Mouse (Mus musculus) adrenal gland, postnatal 4 days (tissue): ENCODE results near the gene Tnfrsf25. TPM values are rescaled to one million over a fixed set of nuclear protein-coding genes. Genes with fewer than 3 reads are reported as not detected.

Experiments
- DNase-seq, 2 experiments: peaks; one replicate each; pipeline ENCODE4 v3.0.0; 2021 to 2022; ENCODE audit warnings: low spot score in 2 of 2, mixed read lengths in 2 of 2
- total RNA-seq, 2 experiments: library from RNA; stranded (reverse); gene quantifications; 2 replicates each; pipeline ENCODE4 v1.2.3; 2021

The Tnfrsf25 gene
- total RNA-seq, 2 experiments from 2014 or later = 1.2 to 1.4 TPM

DNA sequence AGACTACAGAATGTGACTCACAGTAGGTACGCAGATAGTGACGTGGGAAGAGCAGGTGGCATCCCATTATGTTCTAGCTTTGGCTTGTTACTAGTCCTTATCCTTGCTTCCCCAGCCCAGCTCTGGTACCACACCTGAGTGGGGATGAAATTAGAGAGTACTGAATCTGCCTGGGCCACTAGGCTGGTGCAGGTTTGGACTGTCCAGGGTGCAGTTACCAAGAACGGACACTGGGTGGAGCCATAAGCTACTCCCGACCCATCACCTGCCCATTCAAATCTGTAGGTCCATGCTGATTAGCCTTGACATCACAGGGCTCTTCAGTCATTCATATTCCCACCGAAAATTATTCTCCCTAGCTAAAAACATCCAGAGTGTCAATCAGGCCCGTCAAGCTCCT is 24.7 kb downstream of the Tnfrsf25 start:
- no peak for DNase-seq

DNA sequence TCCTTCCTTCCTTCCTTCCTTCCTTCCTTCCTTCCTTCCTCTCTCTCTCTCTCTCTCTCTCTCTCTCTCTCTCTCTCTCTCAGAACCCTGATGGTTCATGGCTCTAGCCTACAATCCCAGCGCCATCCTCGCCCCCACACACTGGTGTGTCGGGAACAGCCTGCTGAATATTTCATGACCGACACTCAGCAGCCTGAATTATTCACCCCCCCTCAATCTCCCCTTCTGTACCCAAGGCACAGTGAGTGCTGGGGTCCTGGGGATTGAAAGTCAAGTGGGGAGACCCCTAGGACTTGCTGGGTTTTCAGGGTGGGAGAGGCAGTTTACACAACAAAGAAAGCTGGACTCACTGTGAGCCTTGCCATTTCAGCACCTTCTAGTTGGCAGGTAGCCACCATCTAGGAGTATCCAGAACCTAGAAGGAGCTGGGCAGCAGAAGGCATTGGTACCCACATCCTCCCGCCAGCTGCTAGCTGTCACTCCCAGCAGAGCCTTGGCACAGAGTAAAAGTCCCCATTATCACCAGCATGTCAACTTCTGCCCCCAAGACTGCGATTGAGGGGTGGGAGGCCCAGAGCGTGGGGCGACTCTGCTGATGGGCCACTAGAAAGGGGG is 25.9 kb downstream of the Tnfrsf25 start:
- DNase-seq = no peak

DNA sequence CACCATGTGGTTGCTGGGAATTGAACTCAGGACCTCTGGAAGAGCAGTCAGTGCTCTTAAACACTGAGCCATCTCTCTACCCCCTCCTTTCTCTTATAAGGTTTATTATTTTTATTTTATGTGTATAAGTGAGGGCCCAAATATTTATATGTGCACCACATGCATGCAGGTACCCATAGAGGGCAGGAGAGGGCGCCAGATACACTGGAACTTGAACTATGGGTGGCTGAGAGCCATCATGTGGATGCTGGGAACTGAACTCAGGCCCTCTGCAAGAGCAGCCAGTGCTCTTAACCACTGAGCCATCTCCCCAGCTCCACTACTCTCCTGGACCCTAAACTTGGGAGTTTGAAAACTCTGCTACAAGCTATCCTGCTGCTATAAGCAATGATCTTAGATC is 27.9 kb downstream of the Tnfrsf25 start:
- no peak for DNase-seq

DNA sequence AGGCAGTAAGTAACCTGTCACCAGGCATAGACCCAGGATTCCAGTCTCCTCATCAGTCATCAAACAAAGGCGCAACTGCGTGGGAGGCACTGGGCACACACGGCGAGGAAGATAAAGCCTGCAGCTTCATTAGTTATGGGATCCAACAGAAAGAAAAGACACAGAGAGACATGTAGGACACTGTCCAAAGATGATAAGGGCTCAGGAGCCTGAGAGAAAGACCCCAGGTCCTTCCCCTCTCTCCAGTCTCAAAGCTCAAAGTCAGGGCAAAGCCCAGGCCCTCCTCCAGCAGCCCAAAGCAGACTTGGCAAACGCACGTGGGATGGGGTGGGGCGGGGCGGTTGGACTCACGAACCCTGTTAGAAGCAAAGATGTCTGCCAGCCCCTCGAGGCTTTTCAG is 29.7 kb downstream of the Tnfrsf25 start:
- no peak for DNase-seq

DNA sequence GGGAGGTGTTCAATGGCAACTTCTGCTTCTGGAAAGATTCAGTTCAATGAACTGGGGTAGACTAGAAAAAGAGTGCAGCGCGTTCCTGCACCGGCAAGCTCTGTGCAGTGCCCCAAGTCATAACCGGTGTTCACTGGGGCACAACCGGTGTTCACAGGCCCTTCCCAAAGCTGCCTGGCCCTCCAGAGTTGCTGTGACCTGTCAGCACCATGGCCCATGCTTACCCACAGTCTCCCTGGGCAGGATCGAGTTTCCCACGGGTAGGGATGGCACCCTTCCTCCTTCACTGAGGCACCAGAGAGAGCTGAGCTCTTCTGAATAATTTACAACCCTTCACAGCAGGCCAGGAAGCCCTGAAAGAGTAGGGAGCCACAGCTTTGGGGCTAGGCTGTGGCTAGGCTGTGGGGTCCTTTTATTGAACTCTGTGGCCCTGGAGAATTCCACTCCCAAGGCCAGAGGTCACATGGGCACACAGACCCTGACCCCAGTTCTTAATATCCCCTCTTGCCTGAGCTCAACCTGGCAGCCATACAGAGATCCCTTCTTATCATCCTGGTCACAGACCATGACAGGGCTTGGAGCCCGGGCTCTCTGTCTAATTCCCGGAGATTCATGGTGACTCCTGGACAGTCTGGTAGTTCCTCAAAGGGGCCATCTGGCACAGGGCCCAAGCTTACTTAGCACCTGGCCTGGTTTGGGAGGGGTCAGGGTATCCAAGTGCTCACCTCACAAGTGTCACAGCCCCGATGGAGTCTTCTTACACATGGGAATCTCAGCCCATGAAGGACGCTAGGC is 30.5 kb downstream of the Tnfrsf25 start:
- no peak for DNase-seq

DNA sequence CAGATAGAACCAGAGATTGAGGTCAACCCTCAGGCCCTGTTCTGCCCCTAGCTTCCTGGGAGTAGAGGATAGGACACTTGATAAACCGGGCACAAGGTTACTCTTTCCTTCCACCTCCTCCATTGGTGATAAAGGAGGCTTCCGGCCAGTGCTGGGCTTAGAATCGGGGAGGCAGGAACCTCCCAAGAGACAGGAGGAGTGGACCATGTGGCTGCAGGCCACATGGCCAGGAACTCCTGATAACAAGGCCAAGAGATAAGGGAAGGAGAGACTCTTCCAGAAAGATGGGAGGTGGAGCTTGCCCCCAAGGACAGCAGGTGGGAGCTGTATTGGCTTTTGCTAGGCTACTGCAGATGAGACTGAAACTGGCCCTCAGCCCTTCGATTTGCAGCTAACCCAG is 34.8 kb downstream of the Tnfrsf25 start:
- no peak for DNase-seq

DNA sequence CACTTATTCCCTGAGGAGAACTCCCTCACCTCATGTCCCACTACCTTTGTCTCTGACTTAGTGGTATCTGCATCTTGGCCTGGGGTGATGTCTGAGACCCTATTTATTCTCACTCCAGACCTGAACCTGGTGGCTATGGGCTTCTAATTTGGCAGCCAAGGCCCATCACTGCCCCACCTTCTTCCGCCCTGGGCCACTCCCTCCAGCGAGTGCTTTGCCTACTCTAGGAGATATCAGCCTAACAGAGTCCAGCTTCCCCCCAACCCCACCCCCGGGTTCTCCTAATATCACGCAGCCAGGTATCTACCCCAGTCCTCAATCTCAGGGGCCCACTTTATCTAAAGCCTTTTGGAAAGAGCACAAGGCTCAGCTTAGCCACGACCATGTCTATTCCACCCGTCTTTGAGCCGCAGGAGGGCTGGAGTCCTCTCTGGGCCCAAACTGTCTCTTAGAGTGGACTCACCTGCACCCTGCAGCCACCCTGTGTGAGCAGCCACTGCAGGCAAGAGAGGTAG is 35.8 kb downstream of the Tnfrsf25 start:
- DNase-seq = no peak

DNA sequence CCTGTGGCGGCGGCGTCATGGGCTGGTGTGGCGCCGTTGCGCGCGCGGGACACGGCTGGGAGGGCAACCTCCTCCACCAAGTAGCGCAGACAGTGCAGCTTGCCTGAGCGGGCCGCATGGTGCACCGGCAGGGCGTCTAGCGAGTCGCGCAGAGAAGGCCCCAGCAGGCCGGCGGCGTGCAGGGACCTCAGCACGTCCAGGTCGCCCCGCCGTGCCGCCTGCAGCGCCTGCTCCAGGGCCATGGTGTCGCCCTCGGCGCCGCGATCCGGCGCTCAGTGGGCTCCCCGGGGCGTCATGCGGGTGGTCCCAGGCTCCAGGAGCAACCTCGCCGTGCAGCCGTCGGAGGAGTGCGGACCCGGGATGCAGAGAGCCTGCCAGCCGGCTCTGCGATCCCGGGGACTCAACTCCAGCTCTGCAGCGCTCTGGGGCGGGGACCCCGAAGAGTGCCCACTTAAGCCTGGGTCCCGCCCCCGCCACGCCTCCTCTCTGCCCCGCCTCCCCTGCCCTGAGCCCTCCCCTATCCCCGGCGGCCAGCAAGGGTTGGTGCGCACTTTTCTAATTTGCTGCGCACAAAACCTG is 36.3 kb downstream of the Tnfrsf25 start, which contains the start of gene Espn:
Gene Espn, minus strand, starts transcription at position 406 of the 579 bp plus-strand sequence.
- DNase-seq = no peak

DNA sequence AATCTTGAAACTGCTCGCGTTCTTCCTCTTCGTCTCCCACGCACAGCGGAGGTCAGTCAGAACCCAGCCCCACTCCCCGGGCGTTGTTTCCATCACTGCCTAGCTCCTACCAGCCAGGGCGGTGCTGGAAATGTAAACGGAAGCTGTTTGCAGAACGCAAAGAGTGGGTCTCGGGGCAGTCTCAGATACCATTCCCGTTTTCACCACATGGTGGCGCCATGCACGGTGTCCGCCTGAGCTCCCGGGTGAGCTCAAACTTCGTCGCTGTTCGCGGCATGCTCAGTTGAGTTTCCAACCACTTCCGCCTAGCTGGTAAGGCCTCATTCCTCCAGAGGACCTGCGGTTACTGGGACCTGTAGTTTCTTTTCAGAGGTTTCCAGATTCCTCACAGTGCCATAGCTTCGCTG is 38.0 kb downstream of the Tnfrsf25 start:
- DNase-seq = peak; percentile 66 to 71

DNA sequence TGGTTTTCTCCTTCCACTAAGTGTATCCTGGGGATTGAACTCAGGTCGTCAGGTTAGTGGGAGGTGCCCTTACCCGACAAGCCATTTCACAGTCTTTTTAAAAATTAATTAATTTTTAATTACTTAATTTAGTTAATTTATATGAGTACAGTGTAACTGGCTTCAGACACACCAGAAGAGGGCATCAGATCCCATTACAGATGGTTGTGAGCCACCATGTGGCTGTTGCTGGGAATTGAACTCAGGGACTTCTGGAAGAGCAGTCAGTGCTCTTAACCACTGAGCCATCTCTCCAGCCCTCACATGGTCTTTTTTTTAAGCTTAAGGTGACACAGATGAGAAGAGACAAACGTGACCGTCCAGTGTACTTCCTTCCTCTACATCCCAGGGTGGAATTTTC is 39.3 kb downstream of the Tnfrsf25 start:
- DNase-seq = no peak

DNA sequence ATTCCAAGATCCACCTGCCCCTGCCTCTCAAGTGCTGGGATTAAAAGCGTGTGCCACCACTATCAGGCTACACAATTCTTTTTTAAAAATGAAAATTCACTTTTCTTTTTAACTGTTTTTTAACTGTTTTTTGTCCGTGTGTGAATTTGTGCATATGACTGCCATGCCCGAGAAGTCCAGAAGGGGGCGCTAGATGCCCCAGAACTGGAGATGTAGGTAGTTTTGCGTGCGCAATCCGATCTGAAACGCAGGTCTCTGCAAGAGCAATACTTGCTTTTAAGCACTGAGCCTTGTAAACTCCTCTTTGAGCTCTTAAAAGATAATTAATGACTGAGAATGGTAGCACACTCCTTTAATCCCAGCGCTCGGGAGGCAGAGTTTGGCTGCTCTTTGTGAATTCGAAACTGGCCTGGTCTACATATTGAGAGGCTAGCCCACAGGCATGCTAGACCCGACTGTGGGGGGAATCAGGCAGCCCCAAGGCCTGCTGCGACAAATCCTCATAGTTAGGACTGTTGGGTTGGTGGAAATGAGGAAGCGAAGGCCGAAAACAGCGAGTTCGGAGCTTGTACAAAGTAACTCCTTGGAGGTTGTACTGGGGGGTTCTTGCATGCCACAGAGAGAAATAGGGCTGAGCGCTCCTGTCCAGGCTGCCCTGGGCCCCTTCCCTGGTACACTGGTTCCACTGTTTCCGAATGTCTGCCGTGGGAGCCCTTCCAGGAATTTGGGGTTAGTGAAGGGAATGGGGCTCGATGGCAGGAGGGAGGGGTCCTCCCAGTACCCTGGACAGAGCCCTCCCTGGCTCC is 42.2 kb downstream of the Tnfrsf25 start:
- DNase-seq = no peak

DNA sequence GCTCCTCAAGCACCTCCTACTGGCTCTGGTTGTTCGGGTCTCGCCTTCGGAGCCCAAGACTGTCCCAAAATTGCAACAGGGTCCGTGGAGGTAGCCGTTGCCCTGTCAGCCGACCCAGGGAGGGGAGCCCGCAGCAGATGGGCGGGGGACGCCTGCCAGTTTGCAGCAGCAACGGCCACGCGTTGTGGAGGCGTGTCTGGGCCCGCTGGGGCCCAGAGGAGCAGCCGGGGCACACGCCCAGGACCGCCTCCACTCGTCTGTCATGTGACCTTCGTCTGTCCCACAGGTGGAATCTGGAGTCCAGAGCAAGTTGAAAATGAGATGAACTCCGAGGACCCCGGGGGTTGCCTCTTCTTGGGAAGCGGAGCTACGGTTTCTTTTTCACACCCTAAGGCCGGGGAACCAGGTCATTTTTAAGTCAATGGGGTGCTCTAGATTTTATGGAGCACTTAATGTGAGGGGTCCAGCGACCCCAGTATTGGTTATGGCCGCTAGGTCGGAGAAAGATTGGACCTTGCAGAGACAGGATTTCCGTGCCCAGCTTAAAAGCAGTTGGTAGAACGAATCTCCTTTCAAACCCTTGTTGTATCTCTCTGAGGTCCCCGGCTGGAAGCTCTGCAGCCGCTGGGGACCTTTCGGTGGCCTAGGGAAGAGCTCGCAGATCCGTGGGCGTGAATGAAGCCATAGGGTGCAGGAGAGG is 43.0 kb downstream of the Tnfrsf25 start, which contains the start of gene Hes2:
Gene Hes2, plus strand, starts transcription at position 283 of the 700 bp plus-strand sequence.
- DNase-seq = no peak

DNA sequence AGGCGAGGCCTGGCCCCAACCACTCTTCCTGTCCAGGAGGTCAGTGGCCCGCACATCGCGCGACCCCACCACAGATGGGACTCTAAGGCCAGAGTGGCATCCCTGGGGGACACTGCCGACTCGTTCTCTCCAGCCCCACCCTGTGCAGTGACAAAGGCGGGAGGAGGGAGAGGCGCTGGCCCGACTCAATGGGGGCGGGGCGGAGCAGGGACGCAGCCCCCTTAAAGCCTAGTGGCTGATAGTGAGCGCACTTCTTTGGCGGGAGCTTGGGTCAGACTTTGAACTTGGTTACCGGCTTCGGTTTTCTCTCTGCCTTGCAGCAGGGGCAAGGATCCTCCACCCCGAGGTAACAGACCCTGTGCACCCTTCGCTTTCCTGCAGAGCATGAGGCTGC is 43.5 kb downstream of the Tnfrsf25 start:
- DNase-seq = no peak

DNA sequence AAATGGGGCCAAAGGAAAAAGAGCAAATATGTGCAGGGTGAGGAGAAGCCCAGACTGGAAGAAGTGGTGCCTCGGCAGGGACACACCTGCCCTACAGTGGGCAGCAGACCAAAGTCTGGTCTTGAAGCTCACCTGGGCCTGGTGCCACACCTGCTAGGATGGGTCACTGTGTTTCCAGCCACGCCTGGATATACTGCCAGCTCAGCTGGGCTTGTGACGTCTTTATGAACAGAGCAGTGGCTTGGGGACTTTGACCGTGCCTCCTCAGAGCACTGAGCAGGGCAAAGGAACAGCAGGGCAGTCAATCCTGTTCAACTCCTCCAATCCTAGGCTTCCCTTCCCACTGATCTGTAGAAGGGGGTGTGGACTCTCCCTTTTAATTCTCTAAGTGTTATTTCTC is 45.0 kb downstream of the Tnfrsf25 start:
- DNase-seq = no peak

DNA sequence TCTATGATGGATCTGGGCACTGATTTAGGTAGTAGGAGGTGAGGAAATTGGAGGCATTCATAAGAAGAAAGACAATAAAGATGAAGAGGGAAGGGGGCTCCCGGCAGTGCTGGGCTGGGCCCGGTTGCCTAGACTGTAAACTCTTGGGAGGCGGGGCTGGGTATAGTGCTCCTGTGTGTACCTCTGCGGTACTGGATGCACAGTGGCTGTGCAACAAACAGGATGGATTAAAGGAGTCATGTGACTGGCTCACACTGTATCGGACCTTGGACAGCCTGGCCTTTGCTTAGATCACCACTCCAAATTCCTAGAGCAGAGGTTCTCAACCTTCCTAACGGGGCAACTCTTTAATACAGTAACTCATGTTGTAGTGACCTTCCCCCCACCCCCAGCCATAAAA is 45.9 kb downstream of the Tnfrsf25 start:
- no peak for DNase-seq

DNA sequence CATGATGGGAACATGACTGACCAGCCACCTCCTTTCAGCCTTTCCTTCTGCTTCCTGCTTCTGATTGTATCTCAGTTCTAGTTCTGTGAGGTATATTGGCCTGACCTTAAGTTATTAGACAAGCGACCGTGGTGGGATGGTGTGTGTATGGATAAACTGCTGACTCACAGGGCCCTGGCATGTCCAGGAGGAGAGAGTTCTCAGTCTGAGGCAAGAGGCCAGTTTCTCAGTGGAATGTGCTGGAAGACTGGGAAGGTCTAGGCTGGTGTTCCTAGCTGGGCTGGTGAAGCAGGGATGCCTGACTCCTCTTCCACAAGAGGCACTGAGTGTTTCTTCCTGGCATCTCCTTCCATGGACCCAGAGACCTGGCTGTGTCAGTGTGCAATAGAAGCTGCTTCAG is 47.0 kb downstream of the Tnfrsf25 start:
- DNase-seq = no peak

DNA sequence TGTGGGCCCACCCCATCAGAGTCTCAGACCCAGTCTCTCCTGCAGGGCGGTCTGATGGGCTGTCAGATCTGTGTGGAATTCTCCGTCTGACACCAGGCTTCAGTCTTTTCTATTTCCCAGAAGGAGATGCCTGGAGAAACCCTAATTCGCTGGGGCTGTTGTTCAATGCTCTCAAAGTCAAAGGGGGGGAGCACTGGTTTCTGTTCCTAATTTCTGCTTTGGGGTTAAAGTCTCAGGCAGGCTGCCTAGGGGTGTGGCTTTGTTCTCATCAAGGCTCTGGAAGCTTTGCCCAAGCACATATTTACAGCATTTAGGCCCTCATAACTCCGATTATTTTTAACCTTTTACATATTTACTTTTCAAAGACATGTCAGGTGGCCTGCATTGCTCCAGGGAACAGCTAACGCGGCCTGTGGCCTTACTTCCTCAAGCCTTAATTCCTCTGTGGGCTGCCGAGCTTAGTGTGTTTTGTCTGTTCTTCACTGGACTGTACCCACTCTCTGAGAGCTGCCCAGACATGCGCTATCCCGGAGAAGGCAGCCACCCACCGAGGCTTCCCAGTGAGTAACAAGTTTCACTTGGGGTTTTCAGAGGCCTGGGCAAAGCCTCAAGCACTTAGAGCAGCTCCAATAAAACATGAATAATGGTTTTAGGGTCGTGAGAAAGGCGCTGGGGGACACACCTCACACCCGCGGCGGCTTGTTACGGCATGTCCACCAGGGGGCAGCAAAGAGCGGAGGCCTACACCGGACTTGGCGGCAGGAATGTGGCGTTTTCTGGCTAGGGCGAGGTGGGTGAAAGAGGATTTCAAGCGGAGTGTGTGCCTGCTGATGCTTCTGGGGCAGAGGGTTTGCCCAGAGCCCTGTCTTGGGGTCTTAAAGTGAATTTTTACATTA is 49.5 kb downstream of the Tnfrsf25 start:
- DNase-seq = peak in 1 of 2 experiments; percentile 49

DNA sequence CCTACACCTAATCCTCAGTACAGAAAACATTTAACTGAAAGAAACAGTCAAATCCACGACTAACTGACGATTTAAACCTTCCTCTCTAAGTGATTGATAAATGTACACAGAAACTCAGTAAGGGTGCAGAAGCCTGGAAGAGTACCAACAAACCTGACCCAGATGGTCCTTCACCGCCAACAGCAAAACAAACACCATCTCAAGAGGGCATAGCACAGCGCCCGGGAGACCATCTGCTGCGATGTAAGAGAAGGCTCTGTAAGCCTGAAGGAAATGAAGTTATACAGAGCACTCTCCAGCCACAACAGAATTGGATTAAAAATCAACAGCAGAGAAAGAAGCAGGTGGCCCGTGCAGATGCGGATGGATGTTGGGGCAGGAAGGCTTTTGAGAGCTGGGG is 52.3 kb downstream of the Tnfrsf25 start:
- DNase-seq = no peak

DNA sequence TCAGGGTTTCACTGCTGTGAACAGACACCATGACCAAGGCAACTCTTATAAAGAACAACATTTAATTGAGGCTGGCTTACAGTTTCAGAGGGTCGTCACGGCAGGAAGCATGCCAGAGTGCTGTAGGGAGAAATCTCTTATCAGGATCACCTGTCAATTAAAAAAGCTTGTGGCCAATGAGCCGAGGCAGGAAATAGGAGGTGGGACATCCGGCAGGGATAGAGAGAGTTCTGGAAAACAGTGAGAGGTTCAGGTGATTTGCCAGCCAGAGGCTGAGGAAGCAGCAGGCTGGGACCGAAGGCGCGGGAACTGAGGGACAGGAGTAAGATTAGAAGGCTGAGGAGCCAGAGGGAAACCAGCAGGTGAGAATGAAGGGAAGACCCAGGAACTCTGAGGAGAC is 53.4 kb downstream of the Tnfrsf25 start:
- no peak for DNase-seq
